Mouse (Mus musculus): ENCODE results near the gene 1700020L24Rik. TPM values are rescaled to one million over a fixed set of nuclear protein-coding genes. Genes with fewer than 3 reads are reported as not detected.
A peak's percentile ranks its signal among the peaks of the same experiment; 100 is the strongest.

Gene 1700020L24Rik
- polyA plus RNA-seq, 1 experiment: not detected

- TF ChIP-seq POLR2A (IDR thresholded peaks at IDR 0.05; ENCODE audit: insufficient read depth, low read length) (no peak), CTCF (IDR thresholded peaks at IDR 0.05; ENCODE audit: low read depth, low read length) (no peak), EP300 (IDR thresholded peaks at IDR 0.05; ENCODE audit: insufficient read depth, low read depth, low read length) (no peak)
- Histone ChIP-seq H3K36me3 (ENCODE audit: control insufficient read depth, insufficient read depth, low read length, poor library complexity, severe bottlenecking) (no peaks in the 10 kb centered on the region), H3K27me3 (ENCODE audit: control insufficient read depth, insufficient read depth, low read length, poor library complexity, severe bottlenecking) (no peaks in the 10 kb centered on the region), H3K9me3 (replicated peaks; ENCODE audit: control insufficient read depth, insufficient read depth, low read length, poor library complexity, severe bottlenecking) (no peaks in the 10 kb centered on the region), H3K9ac (ENCODE audit: low read depth, poor library complexity, severe bottlenecking) (no peak within 1 kb of the TSS), H3K27ac (ENCODE audit: insufficient read depth, low read length) (no peak within 1 kb of the TSS), H3K4me1 (ENCODE audit: control insufficient read depth, insufficient read depth, low read length) (no peaks in the 10 kb centered on the region), H3K4me3 (ENCODE audit: low read depth, low read length) (no peak within 1 kb of the TSS)
Measured at GRCm38 (mm10) chr11:83429355-83429754, 8.1 kb upstream of the 1700020L24Rik start, which contains the start of gene Gas2l2. Gas2l2 (minus strand) TSS chr11:83429455.

- no peaks in the 10 kb centered on the region for H3K27me3 ChIP-seq (ENCODE audit: control insufficient read depth, insufficient read depth, low read length, poor library complexity, severe bottlenecking)
- no peaks in the 10 kb centered on the region for H3K4me1 ChIP-seq (ENCODE audit: control insufficient read depth, insufficient read depth, low read length)
- no peak overlapping the region for H3K27ac ChIP-seq (ENCODE audit: insufficient read depth, low read length)
- TF ChIP-seq POLR2A (IDR thresholded peaks at IDR 0.05; ENCODE audit: insufficient read depth, low read length): no peak
- no peak for TF ChIP-seq CTCF (IDR thresholded peaks at IDR 0.05; ENCODE audit: low read depth, low read length)
- TF ChIP-seq EP300 (IDR thresholded peaks at IDR 0.05; ENCODE audit: insufficient read depth, low read depth, low read length): no peak
- H3K4me3 ChIP-seq (ENCODE audit: low read depth, low read length): no peak overlapping the region
- no peak overlapping the region for H3K9ac ChIP-seq (ENCODE audit: low read depth, poor library complexity, severe bottlenecking)
- no peaks in the 10 kb centered on the region for H3K36me3 ChIP-seq (ENCODE audit: control insufficient read depth, insufficient read depth, low read length, poor library complexity, severe bottlenecking)
- H3K9me3 ChIP-seq (replicated peaks; ENCODE audit: control insufficient read depth, insufficient read depth, low read length, poor library complexity, severe bottlenecking): no peaks in the 10 kb centered on the region
Measured at GRCm38 (mm10) chr11:83432533-83432932, 4.9 kb upstream of the 1700020L24Rik start.

DNA sequence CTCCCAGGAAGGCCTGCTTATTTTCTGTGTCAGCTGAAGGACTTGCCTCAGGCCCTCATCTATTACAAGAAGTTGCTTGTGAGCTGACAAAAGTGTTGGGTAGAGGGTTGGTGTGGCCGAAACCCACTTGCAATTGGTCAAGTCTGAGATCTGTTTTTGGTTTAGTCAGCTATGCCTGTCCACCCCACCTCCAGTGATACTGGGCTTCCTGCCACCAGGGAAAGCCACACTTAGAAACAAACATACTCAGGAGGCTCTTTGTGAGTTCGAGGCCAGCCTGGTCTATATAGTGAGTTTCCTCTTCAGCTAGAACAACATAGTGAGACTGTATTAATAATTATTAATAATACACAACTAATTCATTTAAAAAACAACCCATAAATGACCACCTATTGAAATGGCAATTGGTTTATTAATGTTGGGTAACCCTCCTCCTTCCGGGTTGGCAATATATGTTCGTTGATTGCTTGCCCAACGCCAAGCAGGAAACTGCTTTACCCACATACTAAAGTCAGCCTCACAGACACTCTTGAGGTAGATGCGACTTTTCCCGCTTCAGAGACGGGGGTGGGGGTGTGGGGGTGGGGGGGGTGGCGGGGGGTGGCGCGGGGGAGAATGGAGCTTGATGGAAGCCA, 2.1 kb downstream of the 1700020L24Rik start:
- Histone ChIP-seq H3K9ac (ENCODE audit: low read depth, poor library complexity, severe bottlenecking) (peak overlapping the region; percentile 65), H3K9me3 (replicated peaks; ENCODE audit: control insufficient read depth, insufficient read depth, low read length, poor library complexity, severe bottlenecking) (no peaks in the 10 kb centered on the region), H3K27ac (ENCODE audit: insufficient read depth, low read length) (no peak overlapping the region), H3K36me3 (ENCODE audit: control insufficient read depth, insufficient read depth, low read length, poor library complexity, severe bottlenecking) (no peaks in the 10 kb centered on the region), H3K4me3 (ENCODE audit: low read depth, low read length) (no peak overlapping the region), H3K4me1 (ENCODE audit: control insufficient read depth, insufficient read depth, low read length) (peaks cover 2% of the 10 kb centered on the region), H3K27me3 (ENCODE audit: control insufficient read depth, insufficient read depth, low read length, poor library complexity, severe bottlenecking) (no peaks in the 10 kb centered on the region)
- TF ChIP-seq EP300 (IDR thresholded peaks at IDR 0.05; ENCODE audit: insufficient read depth, low read depth, low read length) (no peak), CTCF (IDR thresholded peaks at IDR 0.05; ENCODE audit: low read depth, low read length) (no peak), POLR2A (IDR thresholded peaks at IDR 0.05; ENCODE audit: insufficient read depth, low read length) (no peak)

DNA sequence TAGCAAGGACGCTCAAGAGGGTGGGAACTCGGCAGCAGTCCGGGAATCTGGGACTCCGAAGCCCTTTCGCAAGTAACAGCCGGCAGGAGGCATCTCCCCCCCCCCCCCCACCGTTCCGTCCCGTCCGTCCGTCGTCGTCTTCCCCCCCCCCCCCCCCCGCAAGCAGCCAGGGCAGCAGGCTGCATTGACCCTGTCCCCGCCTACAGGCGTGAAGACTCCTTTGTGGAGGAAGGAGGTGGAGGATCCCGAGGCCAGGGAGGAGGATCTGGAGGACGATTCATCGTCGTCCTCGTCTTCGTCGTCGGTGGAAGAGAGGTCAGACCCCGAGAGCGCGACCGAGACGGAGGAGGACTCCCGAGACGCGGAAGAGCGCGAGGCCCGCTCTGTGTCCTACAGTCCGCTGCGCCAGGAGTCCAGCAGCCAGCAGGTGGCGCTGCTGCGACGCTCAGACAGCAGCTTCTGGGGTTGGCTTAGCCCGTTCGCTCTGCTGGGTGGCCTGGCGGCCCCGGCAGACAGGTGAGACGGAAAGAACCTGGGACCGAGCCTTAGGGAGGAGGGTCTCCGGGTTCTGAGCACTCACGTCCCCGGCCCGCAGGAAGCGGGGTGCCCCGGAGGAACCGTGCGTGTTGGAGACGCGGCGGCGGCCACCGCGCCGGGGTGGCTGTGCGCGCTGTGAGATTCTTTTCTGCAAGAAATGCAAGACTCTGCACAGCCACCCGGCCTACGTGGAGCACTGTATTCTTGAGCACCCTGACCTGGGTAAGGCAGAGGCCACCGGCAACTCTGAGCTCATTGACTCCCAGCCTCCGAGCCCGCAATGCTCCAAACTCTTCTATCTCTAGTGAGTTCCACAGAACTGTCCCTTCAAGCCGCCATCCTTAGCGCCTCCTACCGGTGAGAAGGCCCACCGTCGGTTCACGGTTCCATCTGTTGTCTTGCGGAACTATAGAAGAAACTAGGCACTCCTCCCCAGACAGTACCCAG, 2.9 kb downstream of the 1700020L24Rik start:
- Histone ChIP-seq H3K27ac (ENCODE audit: insufficient read depth, low read length) (no peak overlapping the region), H3K9ac (ENCODE audit: low read depth, poor library complexity, severe bottlenecking) (peak overlapping the region; percentile 65), H3K36me3 (ENCODE audit: control insufficient read depth, insufficient read depth, low read length, poor library complexity, severe bottlenecking) (no peaks in the 10 kb centered on the region), H3K4me3 (ENCODE audit: low read depth, low read length) (peak overlapping the region; percentile 64), H3K27me3 (ENCODE audit: control insufficient read depth, insufficient read depth, low read length, poor library complexity, severe bottlenecking) (no peaks in the 10 kb centered on the region), H3K4me1 (ENCODE audit: control insufficient read depth, insufficient read depth, low read length) (peaks cover 2% of the 10 kb centered on the region), H3K9me3 (replicated peaks; ENCODE audit: control insufficient read depth, insufficient read depth, low read length, poor library complexity, severe bottlenecking) (no peaks in the 10 kb centered on the region)
- 0 out of 2 replicates have a peak, but pooled peaks have one; percentile 20 for TF ChIP-seq EP300 (IDR thresholded peaks at IDR 0.05; ENCODE audit: insufficient read depth, low read depth, low read length)
- TF ChIP-seq POLR2A (IDR thresholded peaks at IDR 0.05; ENCODE audit: insufficient read depth, low read length): no peak
- peak; percentile 93 for TF ChIP-seq CTCF (IDR thresholded peaks at IDR 0.05; ENCODE audit: low read depth, low read length)

- H3K27me3 ChIP-seq (ENCODE audit: control insufficient read depth, insufficient read depth, low read length, poor library complexity, severe bottlenecking): no peaks in the 10 kb centered on the region
- no peaks in the 10 kb centered on the region for H3K9me3 ChIP-seq (replicated peaks; ENCODE audit: control insufficient read depth, insufficient read depth, low read length, poor library complexity, severe bottlenecking)
- H3K9ac ChIP-seq (ENCODE audit: low read depth, poor library complexity, severe bottlenecking): no peak overlapping the region
Measured at GRCm38 (mm10) chr11:83441235-83441634, 3.8 kb downstream of the 1700020L24Rik start.

More at GRCm38 (mm10) chr11:83441235-83441634, 3.8 kb downstream of the 1700020L24Rik start:
- no peak overlapping the region for H3K4me3 ChIP-seq (ENCODE audit: low read depth, low read length)
- H3K4me1 ChIP-seq (ENCODE audit: control insufficient read depth, insufficient read depth, low read length): peaks cover 2% of the 10 kb centered on the region
- no peaks in the 10 kb centered on the region for H3K36me3 ChIP-seq (ENCODE audit: control insufficient read depth, insufficient read depth, low read length, poor library complexity, severe bottlenecking)
- no peak overlapping the region for H3K27ac ChIP-seq (ENCODE audit: insufficient read depth, low read length)
- no peak for TF ChIP-seq EP300 (IDR thresholded peaks at IDR 0.05; ENCODE audit: insufficient read depth, low read depth, low read length)
- TF ChIP-seq POLR2A (IDR thresholded peaks at IDR 0.05; ENCODE audit: insufficient read depth, low read length): no peak
- TF ChIP-seq CTCF (IDR thresholded peaks at IDR 0.05; ENCODE audit: low read depth, low read length): no peak
